Mouse (Mus musculus) heart, embryonic 16.5 days (tissue): ENCODE data around the gene Med9. TPM values are rescaled to one million over a fixed set of nuclear protein-coding genes. Genes with fewer than 3 reads are reported as not detected.
A peak's percentile ranks its signal among the peaks of the same experiment; 100 is the strongest.

Experiments
- ATAC-seq: fragments of 200-750 bp; cut with Nextera tagmentation; replicated peaks from 2 replicates; pipeline ENCODE4 v1.8.0; 2017; ENCODE audit warnings: moderate number of reproducible peaks; ENCODE audit not compliant: insufficient read depth, low FRiP score; ENCODE audit errors: extremely low read depth
- H3K27ac ChIP-seq: fragments of 300-500 bp; sonication (generic); 2 replicates; pipeline ENCODE4 v1.5.1; 2014; ENCODE audit warnings: mild to moderate bottlenecking, low read length, control low read depth, moderate library complexity
- H3K27me3 ChIP-seq: fragments of 300-500 bp; sonication (generic); 2 replicates; pipeline ENCODE4 v1.6.1; 2014; ENCODE audit warnings: low read length, mixed read lengths; ENCODE audit not compliant: control insufficient read depth, insufficient read depth
- H3K36me3 ChIP-seq: fragments of 300-500 bp; sonication (generic); 2 replicates; pipeline ENCODE4 v1.6.1; 2014; ENCODE audit not compliant: control insufficient read depth, insufficient read depth
- H3K4me1 ChIP-seq: fragments of 300-500 bp; sonication (generic); 2 replicates; pipeline ENCODE4 v1.6.1; 2014; ENCODE audit warnings: low read length, mixed read lengths; ENCODE audit not compliant: control insufficient read depth, insufficient read depth
- H3K4me2 ChIP-seq: fragments of 300-500 bp; sonication (generic); 2 replicates; pipeline ENCODE4 v1.6.1; 2014; ENCODE audit warnings: low read depth, mild to moderate bottlenecking, control low read depth, low read length
- H3K4me3 ChIP-seq: fragments of 300-500 bp; sonication (generic); 2 replicates; pipeline ENCODE4 v1.5.1; 2014; ENCODE audit warnings: mild to moderate bottlenecking, control low read depth, low read length
- H3K9ac ChIP-seq: fragments of 300-500 bp; sonication (generic); 2 replicates; pipeline ENCODE4 v1.6.1; 2014; ENCODE audit warnings: low read length, control low read depth
- H3K9me3 ChIP-seq: fragments of 300-500 bp; sonication (generic); replicated peaks from 2 replicates; pipeline ENCODE4 v1.6.1; 2016; ENCODE audit warnings: low read length; ENCODE audit not compliant: control insufficient read depth
- WGBS: fragments of 180-500 bp; shearing (Covaris S2); extraction: QIAGEN DNeasy Blood & Tissue Kit; methylation state at CpG from one replicate; pipeline ENCODE4 v1.1.7; 2014; 5-methylcytosine and 5-hydroxymethylcytosine counted together
- polyA plus RNA-seq: library from polyadenylated mRNA; unstranded; fragments of >200 nt; fragmentation: Nextera tagmentation; extraction: Ambion mirVana; gene quantifications from 2 replicates; pipeline ENCODE4 v1.2.1, GENCODE M21; 2015

Gene Med9
- polyA plus RNA-seq, 1 experiment from 2014 or later, result 45.6 TPM

DNA sequence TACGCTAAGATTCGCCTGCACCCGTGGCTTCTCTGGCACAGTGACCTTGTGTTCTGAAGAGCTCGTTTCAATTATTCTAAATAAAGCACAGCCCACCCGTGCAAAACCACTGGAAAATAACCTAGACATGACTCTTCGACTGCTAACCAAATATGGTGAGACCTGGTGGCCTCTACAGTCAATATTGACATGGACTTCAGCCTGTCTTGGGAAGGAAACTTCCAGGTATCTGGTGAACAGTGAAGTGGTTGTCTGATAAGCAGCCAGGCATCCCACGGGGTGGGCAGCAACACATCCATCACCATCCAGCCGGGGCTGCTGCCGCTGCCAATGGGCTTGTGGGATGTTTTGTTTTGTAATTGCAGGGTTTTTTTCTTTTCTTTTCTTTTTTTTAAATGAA lies 46.3 kb downstream of the Med9 start:
- Histone ChIP-seq H3K9ac (no peak overlapping the region), H3K4me3 (no peak overlapping the region), H3K36me3 (no peaks in the 10 kb centered on the region), H3K27me3 (no peaks in the 10 kb centered on the region), H3K4me1 (peaks cover 4% of the 10 kb centered on the region; the same call in 1 of the 2 replicates), H3K9me3 (no peaks in the 10 kb centered on the region), H3K4me2 (no peak overlapping the region), H3K27ac (no peak overlapping the region)
- 26% methylated on average over 9 of the region's 9 CpGs for WGBS
- no peak for ATAC-seq

DNA sequence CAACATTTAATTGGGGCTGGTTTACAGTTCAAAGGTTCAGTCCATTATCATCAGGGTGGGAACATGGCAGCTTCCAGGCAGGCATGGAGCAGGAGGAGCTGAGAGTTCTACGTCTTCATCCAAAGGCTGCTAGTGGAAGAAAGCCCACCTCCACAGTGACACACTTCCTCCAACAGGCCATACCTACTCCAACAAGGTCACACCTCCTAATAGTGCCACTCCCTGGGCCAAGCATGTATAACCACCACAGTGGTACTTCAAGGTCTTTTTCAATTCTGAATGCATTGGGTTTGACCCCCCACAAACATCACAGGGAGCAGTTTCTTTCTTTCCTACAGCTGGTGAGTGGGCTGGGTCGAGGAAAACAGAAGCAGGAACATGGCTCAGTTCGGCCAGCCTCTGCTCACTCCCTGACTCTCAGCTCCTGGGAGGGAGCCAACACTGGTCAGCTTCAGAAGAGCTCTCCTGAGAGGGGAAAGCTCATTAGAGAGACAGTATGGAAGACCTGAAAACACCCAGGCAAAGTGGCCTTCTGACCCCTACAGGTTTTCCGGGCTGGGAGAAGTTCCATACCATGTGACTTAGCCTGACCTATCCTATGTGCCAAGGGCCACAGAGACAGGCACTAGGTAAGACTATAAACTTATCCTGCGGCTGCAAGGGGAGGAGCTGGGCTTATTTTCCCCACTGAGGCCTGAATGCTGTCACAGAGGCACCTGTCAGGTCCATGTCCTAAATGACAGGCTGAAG lies 53.4 kb downstream of the Med9 start:
- Histone ChIP-seq H3K4me1 (no peaks in the 10 kb centered on the region), H3K9me3 (no peaks in the 10 kb centered on the region), H3K4me2 (no peak overlapping the region), H3K4me3 (no peak overlapping the region), H3K36me3 (no peaks in the 10 kb centered on the region), H3K9ac (no peak overlapping the region), H3K27me3 (no peaks in the 10 kb centered on the region), H3K27ac (no peak overlapping the region)
- ATAC-seq, result no peak
- WGBS, result 66% methylated on average over 5 of the region's 5 CpGs

DNA sequence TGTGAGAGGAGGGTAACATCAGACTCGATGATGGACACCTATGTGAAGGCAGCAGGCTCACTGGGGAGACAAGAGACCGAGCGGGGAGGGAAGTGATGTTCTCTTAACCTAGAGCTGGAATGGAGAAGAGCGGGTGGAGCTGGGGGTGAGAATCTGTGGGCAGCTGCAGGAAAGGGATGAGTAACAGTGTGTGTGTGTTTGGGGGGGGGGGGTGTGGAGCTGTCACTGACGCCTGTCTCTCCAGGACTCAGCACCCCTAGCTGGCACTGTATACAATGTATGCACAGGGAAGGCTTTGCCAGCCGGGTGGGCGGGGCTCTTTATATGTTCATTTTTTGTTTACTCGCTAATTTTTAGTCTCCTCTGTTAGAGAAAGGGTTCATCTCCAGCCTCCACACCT lies 55.8 kb downstream of the Med9 start:
- no peak overlapping the region for H3K27ac ChIP-seq
- no peak overlapping the region for H3K9ac ChIP-seq
- no peaks in the 10 kb centered on the region for H3K36me3 ChIP-seq
- H3K4me3 ChIP-seq, result no peak overlapping the region
- H3K27me3 ChIP-seq, result no peaks in the 10 kb centered on the region
- WGBS, result 76% methylated on average over 8 of the region's 8 CpGs
- no peaks in the 10 kb centered on the region for H3K9me3 ChIP-seq
- H3K4me1 ChIP-seq, result no peaks in the 10 kb centered on the region
- no peak for ATAC-seq
- H3K4me2 ChIP-seq, result no peak overlapping the region

DNA sequence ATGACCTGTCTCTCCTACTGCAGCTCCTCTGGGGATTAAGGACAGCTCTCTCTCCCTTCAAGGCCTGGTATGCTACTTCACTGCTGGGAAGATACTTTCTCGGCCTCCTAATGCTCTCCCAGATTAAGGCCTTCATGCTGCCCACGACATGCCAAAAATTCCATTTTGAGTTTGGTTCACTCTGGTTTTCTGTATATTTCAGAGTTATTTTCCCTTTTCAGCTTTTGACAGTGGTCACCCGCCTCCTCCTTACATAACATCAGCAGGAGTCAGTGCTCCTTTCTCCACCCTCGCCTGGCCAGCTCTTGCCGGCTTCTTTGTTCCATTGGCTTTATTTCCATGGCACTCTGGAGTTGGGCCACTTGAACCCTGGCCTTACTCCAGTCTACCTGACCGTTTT lies 56.7 kb downstream of the Med9 start:
- no peak overlapping the region for H3K27ac ChIP-seq
- H3K4me3 ChIP-seq, result no peak overlapping the region
- no peaks in the 10 kb centered on the region for H3K9me3 ChIP-seq
- ATAC-seq, result no peak
- no peak overlapping the region for H3K4me2 ChIP-seq
- H3K4me1 ChIP-seq, result no peaks in the 10 kb centered on the region
- no peak overlapping the region for H3K9ac ChIP-seq
- no peaks in the 10 kb centered on the region for H3K36me3 ChIP-seq
- H3K27me3 ChIP-seq, result no peaks in the 10 kb centered on the region
- WGBS, result 66% methylated on average over 6 of the region's 6 CpGs

DNA sequence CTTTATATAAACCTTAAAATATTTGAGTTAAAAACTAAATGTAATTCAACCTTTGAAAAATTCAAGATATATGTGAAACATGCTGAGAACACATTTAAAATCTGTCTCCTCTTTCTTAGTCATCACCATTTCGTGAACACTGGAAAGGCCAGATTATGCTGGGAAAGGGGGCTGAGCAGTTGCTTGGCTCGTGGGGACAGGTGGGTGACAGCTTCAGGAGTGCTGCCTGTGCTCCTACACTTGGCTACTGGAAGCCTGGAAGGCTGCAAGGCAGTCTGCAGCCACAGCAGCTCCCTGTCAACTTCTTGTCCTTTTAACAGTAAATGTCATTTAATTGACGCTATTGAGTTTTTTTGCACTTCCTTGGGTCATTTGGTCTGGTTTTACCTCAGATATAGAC lies 57.9 kb downstream of the Med9 start:
- Histone ChIP-seq H3K27me3 (no peaks in the 10 kb centered on the region), H3K4me1 (no peaks in the 10 kb centered on the region), H3K4me2 (no peak overlapping the region), H3K9ac (no peak overlapping the region), H3K9me3 (no peaks in the 10 kb centered on the region), H3K36me3 (no peaks in the 10 kb centered on the region), H3K4me3 (no peak overlapping the region), H3K27ac (no peak overlapping the region)
- WGBS, result 57% methylated on average over 3 of the region's 3 CpGs
- no peak for ATAC-seq

DNA sequence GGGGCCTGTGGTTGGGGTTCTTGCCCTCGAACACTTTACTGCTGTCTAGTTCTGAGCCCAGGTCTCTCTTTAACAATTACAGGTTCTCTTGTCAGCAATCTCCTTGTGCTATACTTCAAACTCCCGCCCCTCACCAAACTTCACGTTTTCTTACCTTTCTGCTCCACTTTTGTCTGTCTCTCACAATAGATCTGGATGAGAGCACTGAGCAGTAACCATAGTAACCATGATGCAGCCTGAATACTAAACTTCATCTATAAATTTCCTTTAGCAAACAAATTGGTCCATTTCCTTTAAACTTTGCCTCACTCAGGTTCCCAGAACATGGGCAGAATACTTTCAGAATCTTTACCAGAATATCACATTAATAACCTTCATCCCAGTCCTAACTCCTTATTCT lies 61.4 kb downstream of the Med9 start:
- ATAC-seq, result no peak
- Histone ChIP-seq H3K27ac (no peak overlapping the region), H3K27me3 (no peaks in the 10 kb centered on the region), H3K9ac (no peak overlapping the region), H3K4me1 (0 out of 2 replicates have a peak, but pooled peaks cover 4% of the 10 kb centered on the region), H3K36me3 (no peaks in the 10 kb centered on the region), H3K4me2 (no peak overlapping the region), H3K9me3 (no peaks in the 10 kb centered on the region), H3K4me3 (no peak overlapping the region)
- 80% methylated on average over 3 of the region's 3 CpGs for WGBS

DNA sequence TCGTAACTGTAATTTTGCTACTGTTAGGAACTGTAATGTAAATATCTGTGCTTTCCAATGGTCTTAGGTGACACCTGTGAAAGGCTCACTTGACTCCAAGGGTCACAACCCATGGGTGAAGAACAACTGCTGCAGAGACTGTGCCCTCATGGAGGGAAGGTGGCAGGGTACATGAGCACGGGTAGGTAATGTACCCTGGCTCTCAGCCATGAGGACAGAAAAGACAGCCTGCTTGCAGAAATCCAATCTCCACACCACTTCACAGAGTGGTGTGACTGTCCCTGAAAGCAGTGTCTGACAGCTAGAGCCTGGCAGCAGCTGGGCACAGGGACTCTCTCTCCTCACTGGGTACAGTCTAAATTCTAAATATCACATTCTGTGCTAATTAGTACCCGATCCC lies 63.5 kb downstream of the Med9 start:
- no peaks in the 10 kb centered on the region for H3K27me3 ChIP-seq
- WGBS, result 68% methylated on average over 3 of the region's 3 CpGs

More for the DNA sequence above, 63.5 kb downstream of the Med9 start:
- Histone ChIP-seq H3K9me3 (no peaks in the 10 kb centered on the region), H3K27ac (0 out of 2 replicates have a peak overlapping the region, but pooled peaks have one; percentile 10), H3K36me3 (no peaks in the 10 kb centered on the region), H3K4me1 (0 out of 2 replicates have a peak, but pooled peaks cover 4% of the 10 kb centered on the region), H3K4me2 (no peak overlapping the region), H3K4me3 (no peak overlapping the region), H3K9ac (no peak overlapping the region)
- ATAC-seq, result no peak; the same call in 1 of the 2 replicates

Other genes starting within 250 kb of the Med9 start
- 4.8 and 5.8 TPM in 2 replicates for gene Pld6, start 160.6 kb upstream of the Med9 start, polyA plus RNA-seq
- gene Flcn, start 138.2 kb upstream of the Med9 start, polyA plus RNA-seq, result 44.4 and 45.5 TPM in 2 replicates
- gene Nt5m, start 108.8 kb upstream of the Med9 start, polyA plus RNA-seq, result 42.4 and 42.7 TPM in 2 replicates
- 154 and 173 TPM in 2 replicates for gene Cops3, start 108.4 kb upstream of the Med9 start, polyA plus RNA-seq
- gene Rasd1, start 16.7 kb downstream of the Med9 start, polyA plus RNA-seq, result 7.7 and 9.0 TPM in 2 replicates
- 8.2 and 8.6 TPM in 2 replicates for gene Pemt, start 98.3 kb downstream of the Med9 start, polyA plus RNA-seq
- gene Rai1, start 156.8 kb downstream of the Med9 start, polyA plus RNA-seq, result 15.7 TPM in 2 replicates